Mouse (Mus musculus): Measurements from ENCODE around the gene Gtf3c5.

The Gtf3c5 gene

DNA sequence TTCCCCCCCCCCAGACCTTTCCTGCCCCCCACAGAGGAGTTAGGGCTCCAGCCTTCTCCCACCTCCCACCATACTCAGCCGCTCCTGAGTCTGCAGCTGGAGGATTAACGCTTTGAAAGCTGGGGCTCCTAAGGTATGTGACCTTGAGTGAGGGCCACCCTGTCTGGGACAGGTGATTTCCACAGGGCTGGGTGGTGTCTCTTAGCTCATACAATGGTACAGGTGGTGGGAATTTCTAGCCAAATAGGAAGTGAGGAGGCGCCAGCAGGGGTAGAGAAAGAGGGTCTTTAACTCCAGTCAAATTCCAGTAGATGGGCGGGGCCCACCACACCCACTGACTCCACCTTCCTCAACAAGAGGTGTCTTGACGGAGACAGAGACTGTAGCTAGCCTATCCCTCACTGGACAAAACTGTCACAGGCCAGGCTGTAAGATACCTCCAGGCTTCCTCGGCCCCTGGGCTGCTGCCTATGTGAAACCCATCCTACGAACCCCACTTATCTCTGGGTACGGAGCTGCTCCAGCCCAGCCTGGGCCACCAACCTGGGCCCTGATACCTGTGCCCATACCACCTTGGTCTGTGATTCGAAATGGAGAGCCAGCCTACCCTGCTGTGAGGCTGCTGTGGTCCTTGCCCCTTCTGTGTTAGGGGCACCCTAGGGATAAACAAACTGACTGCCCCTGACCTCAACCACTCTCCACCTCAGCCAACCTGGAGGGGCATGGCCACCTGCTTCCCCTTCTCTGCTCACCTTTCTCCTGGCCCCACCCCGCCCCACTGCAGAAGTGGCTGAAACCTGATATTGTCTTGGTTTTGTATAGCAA lies 24.0 kb upstream of the Gtf3c5 start:
- peak; percentile 94 for DNase-seq (ENCODE audit: low read depth, low spot score)

DNA sequence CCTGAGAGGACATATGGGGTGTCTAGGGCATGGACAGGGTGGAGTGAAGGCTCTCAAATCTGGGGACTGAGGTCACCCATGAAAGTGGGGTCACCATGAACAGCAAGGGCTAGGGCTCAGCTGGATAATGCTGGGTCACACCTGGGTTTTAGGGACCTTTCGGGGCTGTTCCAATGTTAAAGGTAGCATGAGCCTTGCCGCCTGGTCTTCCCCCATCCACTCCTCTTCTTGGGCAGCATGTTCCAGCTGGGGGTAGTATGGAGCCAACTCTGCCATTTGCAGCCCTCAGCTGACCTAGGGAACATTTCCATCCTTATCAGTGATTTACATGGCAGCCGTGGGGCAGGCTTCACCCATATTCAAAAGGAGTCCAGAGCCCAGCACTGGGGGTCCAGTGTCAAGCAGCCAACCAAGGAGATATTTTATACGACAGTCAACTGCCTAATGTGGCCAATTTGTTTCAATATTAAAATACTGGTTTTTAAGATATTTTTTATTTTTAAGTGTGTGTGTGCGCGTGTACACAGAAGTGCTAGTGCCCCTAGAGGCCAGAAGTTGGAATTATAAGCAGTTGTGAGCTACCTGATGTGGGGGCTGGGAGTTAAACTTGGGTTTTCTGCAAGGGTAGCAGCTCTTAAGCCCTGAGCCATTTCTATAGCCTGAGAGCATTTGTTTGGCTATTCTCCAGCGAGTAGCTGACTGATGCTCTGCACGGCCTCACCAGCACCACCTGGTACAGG lies 23.2 kb upstream of the Gtf3c5 start:
- no peak for DNase-seq (ENCODE audit: low read depth, low spot score)

DNA sequence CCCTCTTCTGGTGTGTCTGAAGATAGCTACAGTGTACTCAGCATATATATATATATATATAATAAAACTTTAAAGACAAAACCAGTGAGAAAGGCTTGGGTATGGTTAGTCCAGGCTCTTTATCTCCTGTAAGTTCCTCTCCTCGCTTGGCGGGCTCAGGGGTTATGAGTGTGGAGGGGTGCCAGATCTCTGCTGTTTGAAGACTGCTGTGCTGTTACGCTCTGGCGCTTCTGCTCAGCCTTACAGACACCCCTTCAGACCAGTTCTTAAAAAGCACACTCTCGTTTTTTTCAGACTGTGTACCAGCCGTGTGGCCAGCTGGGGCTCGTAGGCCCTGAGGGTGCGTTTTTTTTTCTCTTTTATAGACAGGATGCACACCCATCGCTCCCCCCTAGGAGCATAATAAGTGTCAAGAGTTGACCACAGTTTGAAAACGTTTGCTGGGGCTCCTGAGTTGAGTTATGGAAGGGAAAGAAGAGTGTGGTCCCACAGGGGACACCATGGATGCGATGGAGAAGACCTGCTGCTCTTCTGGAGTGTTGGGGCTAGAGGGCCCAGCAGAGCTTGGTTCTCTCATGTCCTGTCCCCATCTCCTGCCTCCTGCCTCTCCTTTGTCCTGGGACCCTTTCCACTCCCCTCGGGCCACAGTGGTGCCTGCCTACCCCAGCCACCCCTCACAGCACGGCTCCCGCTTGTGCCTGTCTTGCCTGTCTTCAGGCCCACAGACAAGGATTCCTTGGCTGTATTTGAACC lies 22.4 kb upstream of the Gtf3c5 start:
- no peak for DNase-seq (ENCODE audit: low read depth, low spot score)

DNA sequence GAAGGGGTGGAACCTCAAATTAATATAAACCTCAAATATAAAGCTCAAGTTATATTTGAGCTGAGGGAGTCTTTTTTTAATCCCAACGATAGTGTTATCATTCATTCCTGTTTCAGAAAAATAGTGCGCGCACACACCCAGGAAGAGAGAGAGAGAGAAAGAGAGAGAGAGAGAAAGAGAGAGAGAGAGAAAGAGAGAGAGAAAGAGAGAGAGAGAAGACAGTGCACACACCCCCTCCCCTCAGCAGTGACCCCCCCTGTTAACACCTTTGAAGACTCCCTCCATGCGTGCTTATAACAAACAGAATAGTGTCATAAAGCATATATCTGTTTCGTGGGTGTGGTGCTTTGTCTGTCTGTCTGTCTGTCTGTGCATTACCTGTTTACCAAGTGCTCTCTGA lies 20.0 kb upstream of the Gtf3c5 start:
- no peak for DNase-seq (ENCODE audit: low read depth, low spot score)

DNA sequence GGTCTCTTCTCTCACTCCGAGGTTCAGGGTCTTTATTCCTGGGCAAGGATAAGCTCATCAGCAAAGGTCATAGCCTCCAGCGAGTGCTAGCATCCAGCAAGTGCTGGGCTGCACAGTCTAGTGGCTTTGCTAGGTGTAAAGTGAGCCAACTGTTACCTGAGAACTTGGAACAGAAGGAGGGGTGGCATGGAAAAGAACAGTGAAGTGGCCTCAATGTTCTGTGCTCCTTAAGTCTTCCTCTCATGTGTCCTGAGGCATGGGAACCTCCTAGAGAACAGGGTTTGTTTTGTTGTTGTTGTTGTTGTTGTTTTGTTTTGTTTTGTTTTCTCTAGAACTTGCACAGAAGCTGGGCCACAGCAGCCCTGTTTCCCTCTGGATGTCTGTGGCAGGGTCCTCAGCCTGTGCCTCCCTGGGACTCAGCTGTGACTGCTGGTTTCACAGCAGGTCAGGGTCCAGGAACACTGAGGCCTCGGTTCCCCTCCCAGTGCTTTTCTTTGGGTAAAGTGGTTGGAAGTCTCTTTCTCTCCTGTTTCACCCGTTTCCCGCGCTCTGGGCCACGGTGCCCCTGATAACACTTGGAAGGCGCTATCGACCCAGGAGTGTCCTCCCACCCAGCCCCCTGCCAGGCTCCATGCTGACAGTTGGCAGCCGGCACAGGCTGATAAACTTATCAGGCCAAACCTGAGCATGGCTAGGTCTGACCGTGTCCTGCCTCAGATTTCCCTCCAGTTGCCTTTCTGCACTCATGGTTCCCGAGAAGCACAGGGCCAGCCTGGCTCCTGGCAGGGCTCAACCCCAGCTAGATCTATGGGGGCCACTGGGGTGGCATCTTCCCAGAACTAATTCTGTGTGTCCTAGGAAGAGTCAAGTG lies 18.4 kb upstream of the Gtf3c5 start:
- DNase-seq (ENCODE audit: low read depth, low spot score), result no peak

DNA sequence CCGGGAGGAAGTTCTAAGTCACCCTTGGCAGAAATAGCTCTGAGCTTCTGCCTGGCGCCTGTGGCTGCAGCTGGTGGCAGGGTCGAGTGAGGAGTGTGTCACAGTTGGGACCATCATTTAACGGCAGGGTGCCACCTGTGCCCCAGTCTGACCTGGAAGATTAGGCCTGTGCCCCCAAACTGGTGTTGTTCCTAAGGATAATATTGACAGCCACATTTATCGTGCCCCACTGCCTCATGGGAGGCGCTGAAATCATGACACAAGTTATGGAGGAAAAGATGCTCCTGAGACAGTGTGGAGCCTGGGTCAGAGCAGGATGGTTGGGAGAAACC lies 16.0 kb upstream of the Gtf3c5 start:
- no peak for DNase-seq (ENCODE audit: low read depth, low spot score)

DNA sequence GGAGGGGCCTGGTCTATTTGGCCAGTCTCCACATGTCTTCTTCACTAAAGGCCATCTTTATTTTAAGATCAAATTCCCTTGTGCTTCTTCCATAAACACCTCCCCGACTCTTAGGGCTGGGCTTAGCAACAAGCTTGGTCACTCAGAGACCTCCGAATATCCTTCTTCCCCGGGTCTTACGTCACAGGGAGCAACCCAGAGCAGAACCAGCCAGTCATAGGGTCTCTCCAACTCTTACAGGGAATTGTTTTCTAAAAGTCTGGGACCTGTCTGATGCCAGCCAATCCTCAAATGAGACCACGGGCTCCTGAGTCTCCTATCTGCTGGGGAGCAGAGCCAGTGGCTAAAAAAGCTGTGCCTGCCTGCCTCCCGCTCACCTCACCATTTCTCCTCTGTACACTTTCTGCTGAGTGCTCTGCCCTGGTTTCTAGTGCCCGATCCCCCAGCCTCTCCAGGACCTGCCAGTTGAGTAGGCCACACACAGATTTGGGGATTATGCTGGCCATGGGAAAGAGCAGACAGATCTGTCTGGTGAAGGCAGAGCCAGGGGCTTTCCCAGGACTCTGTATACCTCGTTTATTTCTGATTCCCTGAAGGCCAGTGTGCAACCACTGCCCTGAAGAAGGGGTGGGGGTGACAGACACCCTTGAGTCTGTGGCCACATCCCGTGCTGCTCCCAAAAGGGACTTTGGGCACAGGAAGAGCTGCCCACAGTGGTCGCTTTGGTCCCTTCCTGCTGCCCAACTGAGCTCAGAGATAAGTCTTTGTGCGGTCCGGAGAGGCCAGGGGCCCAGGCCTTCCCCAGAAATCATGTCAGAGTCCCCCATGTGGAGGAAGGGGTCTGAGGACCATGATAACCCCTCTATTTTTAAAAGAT lies 15.4 kb upstream of the Gtf3c5 start:
- DNase-seq (ENCODE audit: low read depth, low spot score), result no peak

DNA sequence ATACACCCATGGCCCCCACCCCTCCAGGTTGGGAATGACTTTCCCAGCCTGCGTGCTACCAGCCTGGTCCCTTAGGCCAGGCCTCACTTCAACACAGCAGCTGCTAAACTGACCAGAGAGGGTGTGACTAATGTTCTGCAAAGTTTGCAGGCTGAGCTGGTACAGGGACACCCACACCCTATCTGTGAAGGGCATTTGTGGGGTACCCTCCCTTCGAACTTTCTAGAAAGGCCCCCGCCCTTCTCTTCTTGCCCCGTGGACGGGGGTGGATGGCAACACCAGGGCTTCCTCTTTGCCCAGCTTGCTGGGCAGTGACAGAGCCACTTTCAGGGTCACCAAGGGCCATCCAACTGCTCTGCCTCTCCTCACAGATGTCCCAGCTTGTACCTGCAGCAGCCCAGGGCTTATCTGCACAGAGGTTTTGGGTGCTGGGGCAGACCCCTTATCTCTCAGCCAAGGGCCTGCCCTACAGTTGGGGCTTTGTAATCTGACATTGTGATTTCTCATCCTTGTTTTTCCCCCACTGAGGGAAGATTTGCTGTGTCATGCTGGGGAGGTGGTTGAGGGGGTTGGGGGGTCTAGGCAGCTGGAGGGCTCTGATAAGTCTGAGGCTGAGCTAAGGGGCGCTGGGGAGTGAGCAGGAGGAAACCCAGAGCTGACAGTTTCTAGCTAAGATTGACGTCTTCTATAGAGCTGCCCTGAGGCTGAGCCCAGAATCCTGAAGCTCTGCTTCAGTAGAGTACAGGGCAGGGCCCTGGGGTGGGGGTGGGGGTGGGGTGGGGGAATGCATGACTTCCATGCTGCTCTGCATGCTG lies 14.4 kb upstream of the Gtf3c5 start:
- DNase-seq (ENCODE audit: low read depth, low spot score), result no peak

DNA sequence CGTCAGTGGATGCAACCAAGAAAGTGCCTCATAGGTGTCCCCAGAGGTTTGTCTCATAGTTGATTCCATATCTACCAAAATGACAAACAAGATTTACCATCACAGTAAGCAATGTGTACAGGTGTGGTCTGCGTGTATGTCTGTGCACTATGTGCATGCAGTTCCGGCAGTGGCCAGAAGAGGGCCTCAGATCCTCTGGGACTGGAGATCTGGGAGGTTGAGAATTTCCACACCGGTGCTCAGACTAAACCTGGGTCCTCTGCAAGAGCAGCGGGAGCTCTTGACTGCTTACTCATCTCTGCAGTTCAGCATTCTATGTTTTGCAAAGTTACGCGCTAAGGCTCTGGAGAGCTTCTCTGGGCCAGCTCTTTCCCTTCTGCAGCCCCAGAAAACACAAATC lies 13.4 kb upstream of the Gtf3c5 start:
- peak; percentile 78 for DNase-seq (ENCODE audit: low read depth, low spot score)

DNA sequence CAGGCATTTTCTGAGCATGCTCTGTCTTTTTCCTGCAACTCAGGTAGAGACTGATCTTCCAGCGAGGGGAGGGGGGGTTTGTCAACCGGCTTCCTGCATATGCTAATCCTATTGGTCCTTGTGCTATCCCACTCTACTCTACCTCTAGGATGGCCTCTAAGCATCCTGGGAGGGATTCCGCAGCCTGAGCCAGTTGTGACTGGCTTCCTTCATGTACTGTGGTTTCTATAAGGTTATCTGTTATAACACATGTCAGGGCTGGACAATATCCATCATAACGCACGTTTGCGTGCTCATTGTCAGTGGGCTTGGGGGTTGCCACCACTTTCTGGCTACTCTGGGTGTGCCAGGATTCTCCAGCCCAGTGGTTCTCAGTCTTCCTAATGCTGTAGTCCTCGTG lies 12.5 kb upstream of the Gtf3c5 start:
- no peak for DNase-seq (ENCODE audit: low read depth, low spot score)

DNA sequence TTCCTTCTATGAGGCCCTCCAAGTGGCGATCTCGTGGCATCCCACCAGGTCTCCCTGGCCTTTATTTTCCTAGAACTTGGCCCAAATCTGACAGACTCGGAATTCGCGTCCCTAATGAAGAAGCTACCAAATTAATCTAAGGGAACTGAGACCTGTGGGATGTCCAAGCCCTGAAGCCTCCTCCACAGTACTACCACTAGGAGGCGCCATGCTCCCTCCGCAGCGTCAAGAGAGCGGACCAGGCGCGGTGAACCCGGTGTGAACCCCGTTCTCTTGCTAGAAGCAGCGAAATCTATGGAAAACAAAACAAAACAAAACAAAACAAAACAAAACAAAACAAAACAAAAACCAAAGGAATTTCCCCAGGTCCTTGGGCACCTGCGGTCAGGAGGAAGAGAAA lies 9.3 kb upstream of the Gtf3c5 start:
- DNase-seq (ENCODE audit: low read depth, low spot score), result peak; percentile 76

DNA sequence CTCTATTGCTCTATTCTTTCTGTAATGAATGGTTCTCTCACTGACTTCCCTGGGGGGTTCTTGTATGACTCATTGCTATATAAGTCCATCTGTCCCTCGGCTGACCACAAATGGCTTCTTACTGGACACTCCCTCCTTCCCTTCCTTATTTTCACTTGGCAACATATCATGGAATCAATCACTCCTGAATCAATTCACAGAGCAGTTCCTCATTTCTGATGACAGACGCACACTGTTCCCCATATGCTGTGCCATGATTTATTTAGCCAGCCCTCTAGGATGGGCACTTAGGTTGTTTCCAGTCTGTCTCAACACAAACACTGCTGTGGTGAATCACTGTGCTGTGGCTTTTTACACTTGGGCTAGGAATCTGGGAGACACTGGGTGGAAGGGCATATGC lies 7.9 kb upstream of the Gtf3c5 start:
- DNase-seq (ENCODE audit: low read depth, low spot score), result no peak

DNA sequence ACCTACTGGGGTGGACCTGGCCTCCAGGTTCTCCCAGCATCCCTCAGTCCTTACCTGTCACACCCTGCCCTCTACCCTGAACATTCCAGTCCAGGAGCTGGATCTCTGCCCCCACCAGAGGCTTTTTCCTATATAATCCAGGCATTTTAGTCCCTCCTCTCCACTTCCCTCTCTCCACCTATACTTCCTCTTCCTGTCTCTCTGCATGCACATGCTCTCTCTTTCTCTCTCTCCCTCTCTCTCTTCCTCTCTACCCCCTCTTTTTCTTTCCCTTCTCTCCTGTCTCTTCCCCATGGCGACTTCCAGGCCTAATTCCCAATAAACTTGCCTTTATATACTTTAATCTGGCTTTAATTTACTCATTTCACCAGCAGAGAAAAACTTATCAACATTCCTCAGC lies 5.0 kb upstream of the Gtf3c5 start:
- DNase-seq (ENCODE audit: low read depth, low spot score), result no peak

DNA sequence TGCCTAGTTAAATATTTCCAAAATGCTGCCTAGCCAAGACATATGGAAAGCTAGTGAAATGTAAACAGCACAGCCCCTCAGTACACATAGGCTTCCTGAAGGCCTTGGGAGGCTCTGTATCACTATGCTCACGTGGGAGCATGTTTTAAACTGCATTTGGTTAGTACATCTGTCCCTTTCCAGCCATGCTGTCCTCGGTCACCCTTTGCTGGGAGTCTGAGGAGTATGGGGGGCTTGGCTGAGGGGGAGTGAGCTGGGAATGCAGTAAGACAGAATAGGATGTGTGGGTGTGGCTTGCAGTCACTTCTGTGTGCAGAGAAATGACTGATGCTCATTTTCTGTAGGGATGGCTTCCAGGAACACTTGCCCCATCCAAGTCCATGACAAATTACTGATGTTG lies 2.2 kb upstream of the Gtf3c5 start:
- DNase-seq (ENCODE audit: low read depth, low spot score), result no peak

DNA sequence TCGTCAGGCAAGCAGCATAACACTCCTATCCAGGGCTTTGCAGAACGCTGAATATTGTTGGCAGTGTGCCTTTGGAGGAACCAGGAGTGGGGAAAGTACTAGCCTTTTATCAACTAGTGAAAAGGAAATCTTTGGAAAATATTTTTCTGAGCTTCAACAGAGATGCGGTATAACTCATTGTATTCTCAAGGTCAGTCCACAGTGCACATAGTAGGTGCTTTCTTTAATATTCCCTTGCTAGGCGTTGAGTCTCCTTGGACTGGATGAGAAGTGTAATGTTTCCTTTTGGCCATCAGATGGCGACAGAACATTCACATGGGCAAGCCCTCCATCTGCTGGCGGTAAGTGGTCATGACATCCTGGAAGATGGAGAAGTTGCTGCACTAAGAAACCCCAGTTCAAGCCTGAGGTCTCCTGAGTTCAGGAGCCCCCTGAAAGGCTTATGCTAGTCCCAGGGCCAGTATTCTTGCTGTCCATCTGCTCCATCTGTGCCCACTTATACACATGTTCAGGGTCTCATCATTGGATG lies 1.6 kb upstream of the Gtf3c5 start:
- DNase-seq (ENCODE audit: low read depth, low spot score), result peak; percentile 91

DNA sequence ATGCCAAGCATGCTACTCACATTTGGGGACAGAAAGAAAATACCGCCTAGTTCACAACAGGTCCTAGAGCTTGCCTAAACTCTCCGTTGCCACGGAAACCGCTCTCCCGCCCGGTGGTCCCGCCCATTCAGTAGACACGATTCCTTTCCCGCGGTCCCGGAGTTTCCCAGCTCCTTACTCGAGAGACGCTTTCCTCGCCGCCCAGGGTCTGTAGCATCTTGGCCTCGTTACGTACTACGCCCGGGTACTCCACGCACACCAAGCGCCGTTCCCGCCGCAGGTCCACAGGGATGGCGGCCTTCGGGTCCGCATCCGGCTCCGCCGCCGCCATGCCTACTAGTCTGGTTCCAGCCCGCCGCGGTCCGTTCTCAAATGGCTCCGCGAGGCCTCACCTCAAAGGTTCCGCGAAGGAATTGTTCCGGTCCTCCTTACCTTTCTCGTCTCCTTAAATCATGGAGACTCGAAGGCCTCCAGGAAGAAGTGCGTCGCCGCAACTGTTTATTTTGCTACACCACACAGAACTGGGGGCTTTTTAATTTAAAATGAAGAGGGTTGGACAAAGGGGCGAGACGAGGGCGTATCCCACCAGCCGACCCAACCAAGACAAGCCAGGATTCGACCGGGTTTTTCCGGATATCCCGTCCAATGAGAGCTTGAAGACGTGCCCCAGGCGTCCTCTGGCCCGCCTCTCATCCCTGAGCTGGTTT lies 751 bp downstream of the Gtf3c5 start:
- peak; percentile 97 for DNase-seq (ENCODE audit: low read depth, low spot score)

DNA sequence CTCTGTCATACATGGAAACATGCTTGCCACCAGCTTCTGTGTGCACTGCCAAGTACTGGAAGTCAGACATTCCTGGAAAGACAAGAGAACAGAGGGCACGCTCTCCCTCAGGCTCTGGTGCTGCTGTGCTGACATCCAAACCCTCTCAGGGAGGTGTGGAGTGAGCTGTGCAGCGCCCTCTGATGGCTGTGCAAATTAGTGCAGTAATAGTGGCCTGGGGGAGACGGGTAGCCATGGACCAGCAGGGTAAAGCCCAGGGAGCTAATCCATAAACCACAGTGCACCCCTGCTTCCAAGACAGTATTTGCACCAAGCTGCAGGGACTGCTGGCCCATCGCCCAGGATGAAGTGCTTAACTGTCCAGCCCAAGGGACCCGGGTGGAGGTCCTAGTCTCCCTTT lies 5.5 kb downstream of the Gtf3c5 start:
- DNase-seq (ENCODE audit: low read depth, low spot score), result peak; percentile 60

DNA sequence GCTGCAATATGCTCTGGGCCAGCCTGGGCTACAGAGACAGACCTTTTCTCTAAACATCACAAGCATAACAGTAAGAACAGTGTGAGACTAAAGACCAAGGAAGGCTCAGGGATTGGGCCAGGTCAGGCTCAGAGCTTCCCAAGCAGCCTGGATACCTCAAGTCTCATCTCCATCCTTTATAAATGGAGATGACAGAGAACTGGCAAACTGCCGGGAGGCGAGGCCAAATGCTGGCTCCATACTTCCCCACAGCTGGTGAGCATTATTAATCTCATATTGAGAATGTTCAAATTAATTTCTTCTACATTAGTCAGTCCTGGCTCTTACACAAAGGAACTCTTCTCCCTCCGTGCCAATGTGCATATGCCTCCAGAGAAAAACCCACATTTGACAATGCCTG lies 6.7 kb downstream of the Gtf3c5 start:
- no peak for DNase-seq (ENCODE audit: low read depth, low spot score)

DNA sequence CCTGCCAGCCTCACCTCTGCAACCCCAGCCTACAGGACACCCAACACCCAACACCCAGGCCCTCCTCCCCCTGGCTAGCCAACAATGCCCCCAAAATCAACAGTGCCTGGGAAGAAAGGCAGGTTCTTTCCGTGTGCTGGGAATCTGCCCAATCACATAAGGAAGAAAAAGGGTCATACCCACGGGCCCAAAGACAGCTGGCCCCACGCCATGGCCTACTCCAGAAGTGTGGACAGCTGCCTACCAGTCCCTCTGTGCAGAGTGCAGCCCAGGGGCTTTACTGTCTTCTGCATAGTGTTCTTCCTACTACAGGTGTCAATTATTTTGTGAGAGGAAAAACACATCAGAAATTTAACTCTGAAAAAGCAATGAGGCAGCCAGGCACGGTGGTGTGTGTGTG lies 8.2 kb downstream of the Gtf3c5 start:
- no peak for DNase-seq (ENCODE audit: low read depth, low spot score)
